Mouse (Mus musculus): Measurements from ENCODE around the gene Nudt8. TPM values are rescaled to one million over a fixed set of nuclear protein-coding genes. Genes with fewer than 3 reads are reported as not detected.

Nudt8 gene
- polyA plus RNA-seq, 1 experiment from 2014 or later = 26.5 TPM

DNA sequence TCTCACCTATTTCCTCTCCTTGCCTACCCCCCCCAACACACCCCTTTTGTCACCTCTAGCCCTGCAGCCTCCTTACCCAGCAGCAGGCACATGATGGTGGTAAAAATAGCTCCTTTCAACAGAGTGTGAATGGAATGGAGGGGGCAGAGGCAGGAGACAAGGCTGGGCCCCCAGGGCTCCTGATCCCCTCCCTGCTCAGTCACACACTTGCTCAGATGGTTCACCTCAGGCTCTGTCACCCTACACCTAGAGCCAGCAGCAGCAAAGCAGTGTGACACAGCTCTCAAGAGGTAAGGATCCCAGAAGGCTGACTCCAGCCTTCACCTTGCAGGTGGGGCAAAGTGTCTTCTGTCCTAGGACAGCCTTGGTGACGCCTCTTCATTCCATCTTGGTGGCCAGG lies 2.7 kb downstream of the Nudt8 start, which contains the start of gene Doc2g:
Doc2g (plus strand) TSS at position 202 of the 400 bp plus-strand sequence.
- H3K9ac ChIP-seq = no peak within 1 kb of the TSS
- H3K4me3 ChIP-seq = no peak within 1 kb of the TSS
- no peak within 1 kb of the TSS for H3K4me2 ChIP-seq
- H3K27me3 ChIP-seq = no peaks in the 10 kb centered on the region
- peaks cover 24% of the 10 kb centered on the region for H3K4me1 ChIP-seq (replicated peaks)
- H3K27ac ChIP-seq (replicated peaks) = no peak within 1 kb of the TSS
- no peaks in the 10 kb centered on the region for H3K9me3 ChIP-seq
- no peak for ATAC-seq (ENCODE audit: low FRiP score, low read depth)
- peaks cover 23% of the 10 kb centered on the region for H3K36me3 ChIP-seq
- WGBS = 90% methylated on average over 1 of the region's 1 CpGs

GRCm38 (mm10) chr19:4003641-4004040 lies 3.3 kb downstream of the Nudt8 start:
- no peak overlapping the region for H3K4me3 ChIP-seq
- H3K4me1 ChIP-seq (replicated peaks) = peaks cover 24% of the 10 kb centered on the region
- peaks cover 28% of the 10 kb centered on the region for H3K36me3 ChIP-seq
- 83% methylated on average over 12 of the region's 12 CpGs for WGBS
- H3K27me3 ChIP-seq = no peaks in the 10 kb centered on the region
- H3K9me3 ChIP-seq = no peaks in the 10 kb centered on the region
- ATAC-seq (ENCODE audit: low FRiP score, low read depth) = no peak
- H3K4me2 ChIP-seq = no peak overlapping the region
- no peak overlapping the region for H3K9ac ChIP-seq
- no peak overlapping the region for H3K27ac ChIP-seq (replicated peaks)

DNA sequence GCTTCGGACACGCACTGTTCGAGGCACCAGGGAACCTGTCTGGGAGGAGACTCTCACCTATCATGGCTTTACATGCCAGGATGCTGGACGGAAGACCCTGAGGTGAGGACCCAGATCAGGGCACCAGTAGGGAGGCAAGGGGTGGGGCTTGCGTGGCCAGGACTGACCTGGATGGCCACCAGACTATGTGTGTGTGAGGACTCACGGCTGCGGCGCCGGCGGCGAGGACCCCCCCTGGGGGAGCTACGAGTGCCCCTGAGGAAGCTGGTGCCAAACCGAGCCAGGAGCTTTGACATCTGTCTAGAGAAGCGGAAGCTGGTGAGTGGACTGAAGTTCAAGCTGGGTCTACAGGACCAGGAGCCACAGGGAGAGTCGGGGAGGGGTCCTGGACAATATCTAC lies 4.0 kb downstream of the Nudt8 start:
- Histone ChIP-seq H3K4me2 (no peak overlapping the region), H3K27ac (replicated peaks) (no peak overlapping the region), H3K4me3 (no peak overlapping the region), H3K9me3 (no peaks in the 10 kb centered on the region), H3K4me1 (replicated peaks) (peaks cover 19% of the 10 kb centered on the region), H3K36me3 (peaks cover 33% of the 10 kb centered on the region), H3K27me3 (no peaks in the 10 kb centered on the region), H3K9ac (no peak overlapping the region)
- ATAC-seq (ENCODE audit: low FRiP score, low read depth) = no peak
- 83% methylated on average over 15 of the region's 15 CpGs for WGBS

DNA sequence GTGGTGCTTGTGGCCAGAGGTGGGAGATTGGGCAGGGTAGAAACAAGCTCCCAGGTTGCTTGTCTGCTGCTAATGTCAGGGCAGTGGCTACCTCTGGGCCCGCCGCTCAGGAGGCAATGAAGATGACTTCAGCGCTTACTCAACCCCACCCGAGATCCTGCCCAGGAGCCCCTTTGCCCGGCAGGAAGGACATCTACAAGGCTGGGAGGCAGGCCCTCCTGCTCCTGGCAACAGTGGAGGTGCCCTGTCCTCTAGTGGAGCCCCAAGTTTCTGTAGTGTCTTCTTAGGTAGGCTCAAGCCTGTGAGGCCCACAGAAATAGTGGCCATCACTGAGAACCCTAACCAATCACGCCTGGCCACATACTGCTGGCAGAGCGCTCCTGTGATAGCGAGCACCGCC lies 4.7 kb downstream of the Nudt8 start:
- Histone ChIP-seq H3K4me3 (no peak overlapping the region), H3K9ac (no peak overlapping the region), H3K4me1 (replicated peaks) (peaks cover 12% of the 10 kb centered on the region), H3K4me2 (no peak overlapping the region), H3K9me3 (no peaks in the 10 kb centered on the region), H3K27ac (replicated peaks) (no peak overlapping the region), H3K27me3 (no peaks in the 10 kb centered on the region), H3K36me3 (peaks cover 38% of the 10 kb centered on the region)
- ATAC-seq (ENCODE audit: low FRiP score, low read depth) = no peak
- WGBS = 94% methylated on average over 9 of the region's 9 CpGs

DNA sequence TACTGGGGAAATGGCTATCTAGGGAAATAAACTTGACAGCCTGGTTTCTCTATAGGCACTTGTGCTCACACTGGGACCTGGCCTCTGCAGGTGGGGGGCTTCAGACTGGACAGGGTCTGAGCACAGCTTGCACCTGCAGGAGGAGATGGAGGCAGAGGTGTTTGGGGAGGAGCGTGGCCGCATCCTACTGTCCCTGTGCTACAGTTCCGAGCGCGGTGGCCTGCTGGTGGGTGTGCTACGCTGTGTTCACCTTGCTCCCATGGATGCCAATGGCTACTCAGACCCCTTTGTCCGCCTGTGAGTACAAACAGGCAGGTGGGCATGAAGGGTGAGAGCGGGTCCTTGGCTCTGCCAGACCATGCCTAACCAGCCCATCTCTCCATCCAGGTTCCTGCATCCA lies 5.6 kb downstream of the Nudt8 start:
- peaks cover 38% of the 10 kb centered on the region for H3K36me3 ChIP-seq
- WGBS = 94% methylated on average over 8 of the region's 8 CpGs

GRCm38 (mm10) chr19:4011086-4011485 lies 10.7 kb downstream of the Nudt8 start:
- no peaks in the 10 kb centered on the region for H3K27me3 ChIP-seq
- ATAC-seq (ENCODE audit: low FRiP score, low read depth) = no peak
- H3K4me2 ChIP-seq = no peak overlapping the region
- H3K36me3 ChIP-seq = peaks cover 34% of the 10 kb centered on the region
- H3K27ac ChIP-seq (replicated peaks) = no peak overlapping the region
- H3K9me3 ChIP-seq = no peaks in the 10 kb centered on the region
- no peak overlapping the region for H3K9ac ChIP-seq
- WGBS = 92% methylated on average over 5 of the region's 5 CpGs
- H3K4me3 ChIP-seq = no peak overlapping the region
- peaks cover 12% of the 10 kb centered on the region for H3K4me1 ChIP-seq (replicated peaks)

More for the DNA sequence above, 5.6 kb downstream of the Nudt8 start:
- Histone ChIP-seq H3K27ac (replicated peaks) (no peak overlapping the region), H3K9ac (no peak overlapping the region), H3K9me3 (no peaks in the 10 kb centered on the region), H3K4me1 (replicated peaks) (peaks cover 12% of the 10 kb centered on the region), H3K4me3 (no peak overlapping the region), H3K27me3 (no peaks in the 10 kb centered on the region), H3K4me2 (no peak overlapping the region)
- no peak for ATAC-seq (ENCODE audit: low FRiP score, low read depth)

DNA sequence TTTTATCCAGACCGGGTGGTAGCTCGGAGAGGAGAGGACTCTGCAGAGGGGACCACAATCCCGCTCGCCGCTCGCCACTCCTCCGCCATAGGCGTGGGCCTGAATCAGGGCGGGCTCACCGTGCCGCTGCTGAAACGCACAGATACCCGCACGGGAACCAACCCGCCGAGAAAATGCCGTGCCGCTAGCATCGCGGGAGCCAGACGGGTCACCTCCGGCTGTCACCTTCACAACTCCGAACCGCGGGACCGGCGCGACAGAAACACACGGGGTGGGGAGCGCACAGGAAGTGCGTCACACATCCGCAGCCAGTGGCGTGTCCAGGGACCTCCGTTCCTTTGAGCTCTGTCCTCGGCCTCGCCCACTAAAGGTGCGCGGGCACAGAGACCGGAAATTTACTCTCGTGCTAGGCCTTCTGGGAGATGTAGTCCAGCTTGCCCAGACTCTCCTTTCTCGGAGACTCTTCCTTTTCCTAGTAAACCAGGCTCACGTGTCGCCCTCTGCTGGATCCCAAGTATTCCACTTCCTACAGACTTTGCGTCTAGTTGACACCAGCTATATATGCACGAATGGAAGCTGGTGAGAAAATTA lies 12.1 kb downstream of the Nudt8 start, which contains the start of gene Ndufv1:
Ndufv1 (minus strand) TSS at position 375 of the 591 bp plus-strand sequence.
- Histone ChIP-seq H3K4me3 (peak within 1 kb of the TSS; percentile 84), H3K9me3 (no peaks in the 10 kb centered on the region), H3K27ac (replicated peaks) (peak within 1 kb of the TSS; percentile 81), H3K4me2 (peak within 1 kb of the TSS; percentile 69), H3K4me1 (replicated peaks) (peaks cover 12% of the 10 kb centered on the region), H3K36me3 (peaks cover 21% of the 10 kb centered on the region), H3K9ac (peak within 1 kb of the TSS; percentile 80), H3K27me3 (no peaks in the 10 kb centered on the region)
- under 1% methylated on average over 45 of the region's 45 CpGs for WGBS
- peak; percentile 99 for ATAC-seq (ENCODE audit: low FRiP score, low read depth)

DNA sequence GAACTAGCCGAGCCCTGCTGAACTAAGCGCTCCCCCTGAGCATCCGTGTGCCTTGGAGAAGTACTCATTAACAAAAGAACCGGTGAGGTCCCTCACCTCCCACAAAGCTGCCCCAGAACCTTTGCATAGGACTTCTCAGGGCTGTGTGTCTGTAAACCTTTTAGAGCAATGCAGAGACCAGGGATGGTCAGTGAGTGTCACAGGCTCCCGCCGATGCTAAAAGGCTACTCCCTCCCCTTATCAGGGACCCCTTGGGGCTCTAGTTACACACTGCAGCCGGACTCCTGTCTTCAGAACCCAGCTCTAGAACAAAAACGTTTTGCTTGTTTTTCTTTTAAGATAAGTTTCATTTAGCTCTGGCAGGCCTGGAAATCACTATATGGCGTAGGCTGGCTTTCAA lies 12.7 kb downstream of the Nudt8 start:
- 19% methylated on average over 9 of the region's 9 CpGs for WGBS

DNA sequence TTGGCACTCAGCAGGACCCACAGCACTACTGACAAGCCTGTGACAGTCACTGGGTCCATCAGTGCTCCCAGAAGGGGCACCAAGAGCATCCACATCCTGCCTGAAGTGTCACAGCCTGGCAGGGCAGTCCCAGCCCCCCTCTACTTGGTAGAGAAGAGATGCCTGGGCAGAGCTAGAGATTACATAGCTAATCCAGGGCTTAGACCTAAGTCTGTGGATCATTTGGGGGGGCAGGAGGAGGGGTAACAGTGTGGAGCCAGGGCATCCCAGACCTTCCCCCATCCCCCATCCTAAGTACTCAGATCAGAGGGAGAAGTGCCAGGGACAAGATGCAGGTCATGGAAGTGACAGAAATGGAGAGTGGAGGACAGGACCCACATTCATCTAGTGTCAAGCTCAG lies 14.4 kb downstream of the Nudt8 start:
- H3K9me3 ChIP-seq = no peaks in the 10 kb centered on the region
- no peak overlapping the region for H3K4me2 ChIP-seq
- H3K27ac ChIP-seq (replicated peaks) = no peak overlapping the region
- H3K4me3 ChIP-seq = no peak overlapping the region
- no peak for ATAC-seq (ENCODE audit: low FRiP score, low read depth)
- no peak overlapping the region for H3K9ac ChIP-seq
- peaks cover 1% of the 10 kb centered on the region; the same call in 1 of the 2 replicates for H3K36me3 ChIP-seq
- H3K27me3 ChIP-seq = no peaks in the 10 kb centered on the region
- peaks cover 21% of the 10 kb centered on the region for H3K4me1 ChIP-seq (replicated peaks)

More for the DNA sequence above, 12.7 kb downstream of the Nudt8 start:
- Histone ChIP-seq H3K4me1 (replicated peaks) (peaks cover 12% of the 10 kb centered on the region), H3K4me2 (peak overlapping the region; percentile 49), H3K36me3 (peaks cover 15% of the 10 kb centered on the region), H3K27me3 (no peaks in the 10 kb centered on the region), H3K9ac (no peak overlapping the region; the same call in 1 of the 2 replicates), H3K4me3 (peak overlapping the region; percentile 84), H3K9me3 (no peaks in the 10 kb centered on the region), H3K27ac (replicated peaks) (no peak overlapping the region)
- no peak for ATAC-seq (ENCODE audit: low FRiP score, low read depth)

DNA sequence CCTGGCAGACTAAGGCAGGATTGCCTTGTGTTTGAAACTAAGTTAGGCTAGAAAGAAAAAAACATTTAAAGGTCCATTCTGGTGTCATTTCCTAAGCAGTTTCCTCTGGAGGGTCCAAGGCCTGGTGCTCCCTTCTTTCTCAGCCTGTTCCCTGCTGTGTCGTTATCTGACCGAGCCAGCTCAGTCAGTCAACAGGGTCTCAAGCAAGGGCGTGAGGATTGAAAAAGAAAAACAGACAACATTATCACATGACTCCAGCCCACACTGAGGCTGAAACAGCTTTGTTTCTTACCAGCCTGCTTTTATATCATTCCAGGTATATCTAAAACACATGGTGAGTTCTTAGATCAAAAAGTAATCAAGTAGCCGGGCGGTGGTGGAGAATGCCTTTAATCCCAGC lies 15.3 kb downstream of the Nudt8 start:
- no peak for ATAC-seq (ENCODE audit: low FRiP score, low read depth)
- Histone ChIP-seq H3K4me1 (replicated peaks) (peaks cover 21% of the 10 kb centered on the region), H3K9ac (no peak overlapping the region), H3K36me3 (no peaks in the 10 kb centered on the region), H3K4me3 (no peak overlapping the region), H3K4me2 (no peak overlapping the region), H3K27ac (replicated peaks) (no peak overlapping the region), H3K9me3 (no peaks in the 10 kb centered on the region), H3K27me3 (no peaks in the 10 kb centered on the region)
- 56% methylated on average over 5 of the region's 5 CpGs for WGBS

- 76% methylated on average over 10 of the region's 10 CpGs for WGBS
- Histone ChIP-seq H3K9ac (no peak overlapping the region), H3K4me2 (no peak overlapping the region), H3K27me3 (no peaks in the 10 kb centered on the region), H3K4me3 (no peak overlapping the region), H3K27ac (replicated peaks) (no peak overlapping the region), H3K36me3 (no peaks in the 10 kb centered on the region), H3K9me3 (no peaks in the 10 kb centered on the region), H3K4me1 (replicated peaks) (peaks cover 8% of the 10 kb centered on the region; the same call in 1 of the 2 replicates)
- no peak for ATAC-seq (ENCODE audit: low FRiP score, low read depth)
Observed at GRCm38 (mm10) chr19:4017921-4018587, 17.7 kb downstream of the Nudt8 start.

- Histone ChIP-seq H3K9me3 (no peaks in the 10 kb centered on the region), H3K9ac (no peak overlapping the region), H3K4me3 (no peak overlapping the region), H3K27ac (replicated peaks) (no peak overlapping the region), H3K36me3 (no peaks in the 10 kb centered on the region), H3K4me2 (no peak overlapping the region; the same call in 1 of the 2 replicates), H3K27me3 (no peaks in the 10 kb centered on the region), H3K4me1 (replicated peaks) (peaks cover 8% of the 10 kb centered on the region; the same call in 1 of the 2 replicates)
- WGBS = 25% methylated on average over 18 of the region's 18 CpGs
- peak; percentile 86 for ATAC-seq (ENCODE audit: low FRiP score, low read depth)
Observed at GRCm38 (mm10) chr19:4018743-4019583, 18.6 kb downstream of the Nudt8 start.

Measured in hindbrain, embryonic 15.5 days (tissue).